9 mouse cellular contexts compared by ENCODE assay signal in genomic region chr7:81342356-81343094, GRCm38 (mm10). TPM values are rescaled to one million over a fixed set of nuclear protein-coding genes. Genes with fewer than 3 reads are reported as not detected.
DNase-seq lines count a peak whose midpoint lies in the region; ATAC-seq and TF ChIP-seq lines count a peak whose summit lies in the region.
"Had no signal": no experiment of that assay in that cellular context is flagged by ENCODE, and none has a peak within 500 bp of the region (broad histone marks: within the 10 kb centered on the region; RNA-seq: fewer than 3 reads in every experiment).

No protein-coding gene starts in this region.

- H3K36me3 ChIP-seq in G1E (replicated peaks), result peaks cover 71% of the 10 kb centered on the region
- 0 out of 2 replicates have a peak, but pooled peaks cover 6% of the 10 kb centered on the region for H3K36me3 ChIP-seq in hindbrain, embryonic 11.5 days (ENCODE audit: control insufficient read depth, insufficient read depth, low read length)
- peaks cover 27% of the 10 kb centered on the region for H3K36me3 ChIP-seq in liver, embryonic 16.5 days (ENCODE audit: control insufficient read depth, insufficient read depth)

- H3K27me3 ChIP-seq in G1E (ENCODE audit: insufficient read depth, low read length), result no peaks in the 10 kb centered on the region
- H3K27me3 ChIP-seq in hindbrain, embryonic 11.5 days (ENCODE audit: control insufficient read depth, insufficient read depth, low read length), result no peaks in the 10 kb centered on the region
- no peaks in the 10 kb centered on the region for H3K27me3 ChIP-seq in liver, embryonic 16.5 days (ENCODE audit: control insufficient read depth, insufficient read depth, low read depth, low read length)
- no peaks in the 10 kb centered on the region for H3K27me3 ChIP-seq in cerebellum, adult 2 months (ENCODE audit: control insufficient read depth, insufficient read depth, low read length)

- H3K4me2 ChIP-seq in hindbrain, embryonic 11.5 days (replicated peaks; ENCODE audit: low read depth, low read length), result peak overlapping the region; percentile 83
- peak overlapping the region; percentile 65 for H3K4me2 ChIP-seq in liver, embryonic 16.5 days (ENCODE audit: low read depth, low read length)

- DNase-seq in heart, adult 11 months, result peak; percentile 91
- no peak for DNase-seq in heart, postnatal 14 days
- DNase-seq in G1E (ENCODE audit: low spot score), result no peak
- no peak for DNase-seq in hindbrain, embryonic 11.5 days (ENCODE audit: low spot score)
- DNase-seq in frontal cortex, postnatal 25 days (ENCODE audit: low spot score in 2 of 2), result no peak
- no peak for DNase-seq in cerebellum, adult 2 months
- no peak for DNase-seq in lung, postnatal 14 days
- DNase-seq: cerebellum, postnatal 25 days had no signal

- H3K9me3 ChIP-seq in G1E (replicated peaks), result no peaks in the 10 kb centered on the region
- no peaks in the 10 kb centered on the region for H3K9me3 ChIP-seq in hindbrain, embryonic 11.5 days (ENCODE audit: control insufficient read depth, low read length)
- H3K9me3 ChIP-seq in liver, embryonic 16.5 days (replicated peaks; ENCODE audit: control insufficient read depth, low read length), result no peaks in the 10 kb centered on the region

- H3K4me1 ChIP-seq in G1E (ENCODE audit: insufficient read depth, low read depth, low read length), result peaks cover 46% of the 10 kb centered on the region
- H3K4me1 ChIP-seq in hindbrain, embryonic 11.5 days (replicated peaks; ENCODE audit: control insufficient read depth, insufficient read depth, low read length), result peaks cover 12% of the 10 kb centered on the region
- peaks cover 20% of the 10 kb centered on the region for H3K4me1 ChIP-seq in liver, embryonic 16.5 days (ENCODE audit: control insufficient read depth, low read depth, low read length)
- peaks cover 10% of the 10 kb centered on the region for H3K4me1 ChIP-seq in cerebellum, adult 2 months (ENCODE audit: control insufficient read depth, insufficient read depth, low read length)

- no peak for TF ChIP-seq POLR2A in cerebellum, adult 2 months (IDR thresholded peaks at IDR 0.05; ENCODE audit: borderline replicate concordance, insufficient read depth, low read length)

- WGBS in hindbrain, embryonic 11.5 days, result 78% methylated on average over 8 of the region's 8 CpGs
- WGBS in liver, embryonic 16.5 days (ENCODE audit: insufficient replicate concordance), result 55% methylated on average over 8 of the region's 8 CpGs
- WGBS in cerebellum, adult 2 months, result 25% methylated on average over 8 of the region's 8 CpGs

- H3K9ac ChIP-seq in hindbrain, embryonic 11.5 days (ENCODE audit: low read depth, low read length), result peak overlapping the region; percentile 99
- no peak overlapping the region; the same call in 1 of the 2 replicates for H3K9ac ChIP-seq in liver, embryonic 16.5 days (ENCODE audit: low read depth, low read length)

- H3K27ac ChIP-seq in hindbrain, embryonic 11.5 days (ENCODE audit: low read depth, low read length), result no peak overlapping the region
- H3K27ac ChIP-seq in liver, embryonic 16.5 days (ENCODE audit: low read length), result no peak overlapping the region
- H3K27ac ChIP-seq in cerebellum, adult 2 months (ENCODE audit: insufficient read depth, low read length), result no peak overlapping the region

- intact Hi-C loops in heart, postnatal 14 days (cut with DNase I), result loop anchor here (5.0 kb wide), 1 partner anchor 485 kb away; no protein-coding TSS in a partner anchor

- no peak for TF ChIP-seq CTCF in G1E (IDR thresholded peaks at IDR 0.05; ENCODE audit: low read depth, low read length)
- TF ChIP-seq CTCF in cerebellum, adult 2 months (IDR thresholded peaks at IDR 0.05; ENCODE audit: borderline replicate concordance, insufficient read depth, low read depth, low read length), result no peak

- ATAC-seq in G1E (ENCODE audit: extremely low read depth, insufficient number of reproducible peaks, low FRiP score, poor library complexity, severe bottlenecking), result no peak
- no peak for ATAC-seq in hindbrain, embryonic 11.5 days (ENCODE audit: low FRiP score)
- no peak for ATAC-seq in liver, embryonic 16.5 days (ENCODE audit: low read depth)

- H3K4me3 ChIP-seq in G1E (ENCODE audit: low read depth, low read length), result peak overlapping the region; percentile 91
- peak overlapping the region; percentile 99 for H3K4me3 ChIP-seq in hindbrain, embryonic 11.5 days (ENCODE audit: low read depth, low read length)
- peak overlapping the region; percentile 86 for H3K4me3 ChIP-seq in liver, embryonic 16.5 days (ENCODE audit: low read depth, low read length)
- H3K4me3 ChIP-seq in cerebellum, adult 2 months (replicated peaks; ENCODE audit: insufficient read depth, low read depth, low read length), result no peak overlapping the region

RNA-seq across cellular contexts. Expression of gene Rps17, which starts 2.5 kb away (rescaled TPM):
- total RNA-seq in heart, postnatal 14 days (2021), result 100 to 1,000 TPM; 818 to 856 TPM
- total RNA-seq in G1E (2014; fragmentation: Nextera tagmentation) (1,073 and 1,187 TPM in 2 replicates), G1E (2017) (3,077 and 3,504 TPM in 2 replicates)
- 210 and 249 TPM in 2 replicates for polyA plus RNA-seq in G1E (2012)
- 1,086 and 1,110 TPM in 2 replicates for polyA plus RNA-seq in hindbrain, embryonic 11.5 days (2014; fragmentation: Nextera tagmentation; extraction: Ambion mirVana)
- 564 and 643 TPM in 2 replicates for polyA plus RNA-seq in liver, embryonic 16.5 days (2015; fragmentation: Nextera tagmentation; extraction: Ambion mirVana)
- polyA plus RNA-seq in cerebellum, adult 2 months (2012; rRNA removed), result 775 and 784 TPM in 2 replicates
